Mouse (Mus musculus) 416B (cell line): ENCODE measurements at regions not wholly inside any gene's neighbourhood (a gene's known extent, or its start where the extent isn't known, plus 50 kb on each side); places are given as distances from the start of the nearest gene placed in this dataset.
A peak's percentile ranks its signal among the peaks of the same experiment; 100 is the strongest.

ENCODE experiments used
- DNase-seq: peaks from one replicate; pipeline ENCODE4 v3.0.0; 2011; ENCODE audit warnings: low read depth

DNA sequence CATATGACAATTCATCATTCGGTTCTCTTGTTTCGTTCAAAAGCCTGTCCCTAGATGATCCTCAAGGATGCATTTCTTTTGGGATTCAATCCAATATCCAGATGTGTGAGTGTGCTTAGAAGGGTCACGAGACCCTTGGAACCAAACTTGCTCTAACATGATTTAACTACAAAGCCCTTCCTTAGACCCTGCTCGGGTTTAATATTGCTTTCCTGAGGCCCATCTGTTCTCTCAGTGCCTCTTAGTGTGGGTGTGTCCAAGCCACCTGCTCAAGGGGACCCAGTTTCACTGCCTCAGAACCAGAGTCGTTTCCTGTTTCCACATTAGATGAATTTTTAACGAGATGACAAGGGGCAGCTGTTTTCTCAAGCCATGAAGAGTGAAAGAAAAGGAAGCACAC is 147.3 kb upstream of the Usp24 start:
- no peak for DNase-seq

GRCm38 (mm10) chr4:106169466-106169865 is 146.5 kb upstream of the Usp24 start:
- no peak for DNase-seq

DNA sequence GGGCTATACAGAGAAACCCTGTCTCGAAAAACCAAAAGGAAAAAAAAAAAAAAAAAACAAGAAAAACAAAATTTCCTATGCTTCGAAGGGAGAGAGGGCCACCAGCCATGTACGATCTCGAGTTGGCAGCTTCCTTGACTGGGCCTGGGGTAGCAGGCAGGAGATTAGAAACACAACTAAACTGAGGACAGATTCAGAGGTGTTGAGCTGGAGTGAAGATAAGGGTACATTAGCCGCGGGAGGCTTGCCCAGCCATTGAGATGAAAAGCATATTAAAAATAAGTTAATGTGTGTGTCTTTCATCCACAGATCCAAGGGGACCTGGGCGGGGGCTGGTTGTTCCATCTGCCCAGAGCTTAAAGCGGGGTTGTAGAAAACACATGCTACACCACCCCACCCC is 145.3 kb upstream of the Usp24 start:
- no peak for DNase-seq

DNA sequence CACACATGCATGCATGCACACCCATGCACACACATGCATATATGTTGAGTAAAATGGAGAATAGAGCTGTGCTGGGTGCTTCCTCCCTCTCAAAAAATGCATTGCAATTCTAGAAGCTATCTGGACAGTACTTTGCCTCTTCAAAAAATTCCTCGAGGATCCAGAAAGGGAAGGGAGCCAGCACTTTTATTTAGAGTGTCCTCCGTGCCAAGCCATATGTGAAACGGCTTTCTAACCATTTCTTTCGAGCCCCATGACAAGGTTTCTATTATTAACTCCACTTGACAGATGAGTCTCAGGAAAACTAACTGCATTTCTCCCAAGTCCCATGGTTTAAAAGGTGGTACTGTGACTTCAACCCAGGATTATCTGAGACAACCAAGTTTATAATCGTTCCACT is 140.7 kb upstream of the Usp24 start:
- no peak for DNase-seq

- DNase-seq, result no peak
Measured at GRCm38 (mm10) chr4:106185745-106186501, 130.1 kb upstream of the Usp24 start.

DNA sequence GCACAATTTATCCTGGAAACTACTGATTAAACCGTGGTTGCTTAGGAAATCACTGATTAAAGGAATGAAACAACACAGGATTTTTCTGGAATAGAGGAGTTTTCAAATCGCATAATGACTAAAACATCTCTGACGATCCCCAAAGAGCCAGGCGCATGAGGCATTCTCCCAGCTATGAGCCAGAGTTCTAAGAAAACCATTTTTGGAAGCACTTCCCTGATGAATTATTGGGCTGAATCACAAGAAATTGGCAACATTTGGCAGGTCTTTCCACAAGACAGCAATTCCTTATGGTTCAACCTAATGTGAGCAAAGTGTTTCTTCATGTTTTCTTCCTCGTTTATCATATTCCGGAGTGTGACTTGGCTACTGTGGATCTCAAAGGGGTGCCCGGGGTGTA is 129.3 kb upstream of the Usp24 start:
- no peak for DNase-seq

GRCm38 (mm10) chr4:106190248-106190647 is 125.8 kb upstream of the Usp24 start:
- no peak for DNase-seq

DNA sequence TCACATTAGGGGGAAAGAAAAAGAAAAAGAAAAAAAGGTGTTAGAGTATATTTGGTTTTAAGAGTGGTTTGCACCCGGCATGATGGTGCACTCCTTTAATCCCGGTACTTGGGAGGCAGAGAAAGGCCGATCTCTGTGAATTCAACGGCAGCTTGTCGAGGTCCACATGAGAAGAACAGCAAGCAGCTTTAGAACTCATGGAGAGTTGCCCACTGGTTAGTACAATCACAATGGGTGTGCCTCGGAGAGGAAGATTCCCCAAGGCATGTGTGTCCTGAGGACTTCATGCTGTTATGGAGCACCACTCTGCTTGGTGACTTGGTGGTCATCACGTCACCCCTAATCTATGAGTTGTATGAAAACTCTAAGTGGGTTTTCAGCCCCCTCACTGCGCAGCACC is 124.7 kb upstream of the Usp24 start:
- DNase-seq, result no peak

DNA sequence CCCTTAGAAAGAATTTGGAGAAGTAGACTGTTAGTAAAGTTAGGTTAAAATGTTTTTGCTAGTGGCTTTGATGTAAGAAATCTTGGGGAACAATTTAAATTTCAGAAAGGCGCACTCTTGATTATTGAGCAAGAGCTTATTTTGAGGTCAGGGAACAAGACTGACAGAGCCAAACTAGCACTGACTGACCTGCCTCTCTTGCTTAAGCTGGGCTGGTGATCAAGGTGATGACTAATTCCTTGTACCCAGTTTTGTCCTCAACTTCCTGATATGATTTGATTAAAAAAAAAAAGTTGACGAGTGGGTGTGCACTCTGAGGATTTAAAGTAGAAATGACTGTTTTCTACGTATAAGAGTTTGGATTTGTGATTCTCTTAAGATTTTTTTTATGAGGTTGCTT is 124.2 kb upstream of the Usp24 start:
- DNase-seq, result peak; percentile 60

DNA sequence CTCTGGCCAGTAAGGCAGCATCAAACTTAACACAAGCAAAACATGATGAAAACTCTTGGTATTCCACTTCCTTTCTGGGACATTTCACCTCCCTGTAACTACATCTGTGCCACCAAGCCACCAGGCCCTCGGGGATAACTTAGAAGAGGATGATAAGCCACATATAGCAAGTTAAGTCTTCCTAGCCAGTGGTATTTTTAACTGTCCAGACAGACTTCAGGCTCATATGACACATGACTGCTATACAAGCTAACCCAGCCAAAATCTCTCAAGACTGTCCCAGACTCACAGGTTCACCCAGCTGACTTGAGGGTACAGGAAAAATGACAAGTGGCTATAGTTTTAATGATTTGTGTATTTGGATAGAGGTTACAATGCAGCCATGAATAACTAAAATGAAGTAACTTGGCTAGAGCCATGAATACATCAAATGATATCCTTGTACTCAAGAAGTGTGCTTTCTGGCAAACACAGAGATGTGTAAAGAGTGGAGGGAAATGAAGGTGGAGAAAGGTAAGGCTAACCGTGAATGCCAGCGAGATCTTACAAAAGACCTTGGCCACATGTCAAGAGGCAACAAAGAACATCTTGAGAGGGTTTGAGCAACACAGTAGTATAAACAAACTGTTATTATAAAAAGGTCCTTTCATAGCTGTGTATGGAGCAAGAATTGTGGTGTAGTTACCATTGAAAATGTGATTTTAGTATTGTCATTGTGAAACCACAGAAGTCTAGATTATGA is 122.6 kb upstream of the Usp24 start:
- no peak for DNase-seq

DNA sequence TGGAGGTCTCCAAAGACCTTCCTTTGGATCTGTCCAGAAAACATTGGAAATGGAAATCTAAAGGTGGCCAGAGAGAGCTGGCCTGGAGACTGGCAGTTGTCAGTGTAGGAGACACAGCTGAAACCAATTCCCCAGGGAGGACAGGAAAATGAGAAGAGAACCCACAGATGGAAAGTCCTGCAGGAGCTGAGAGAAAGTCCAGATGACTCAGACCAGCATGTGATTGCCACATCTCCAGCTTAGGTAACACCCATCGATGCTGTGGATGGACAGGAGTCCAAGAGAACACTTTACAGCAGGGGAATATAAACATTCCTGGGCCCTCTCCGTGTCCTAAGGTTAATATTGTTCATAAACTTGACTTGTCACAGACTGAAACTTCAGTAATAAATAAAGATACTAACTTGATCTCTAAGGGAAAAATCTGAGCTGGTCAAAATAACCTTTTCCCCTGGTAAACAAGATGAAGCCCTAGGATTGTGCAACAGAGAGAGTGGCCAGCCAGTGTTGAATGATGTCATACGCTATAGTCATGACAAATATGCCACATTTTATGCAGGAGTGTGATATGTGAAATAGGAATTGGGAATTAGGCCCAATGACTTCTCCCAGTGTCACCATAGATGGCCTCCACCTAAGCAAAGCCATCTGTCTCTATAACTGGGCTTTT is 120.4 kb upstream of the Usp24 start:
- DNase-seq, result peak; percentile 20

- DNase-seq, result no peak
Measured at GRCm38 (mm10) chr4:106199833-106200232, 116.2 kb upstream of the Usp24 start.

- DNase-seq, result peak; percentile 11
Measured at GRCm38 (mm10) chr4:106200241-106200640, 115.8 kb upstream of the Usp24 start.

- no peak for DNase-seq
Measured at GRCm38 (mm10) chr4:106202554-106202953, 113.5 kb upstream of the Usp24 start.

GRCm38 (mm10) chr4:106205200-106205599 is 110.8 kb upstream of the Usp24 start:
- no peak for DNase-seq

DNA sequence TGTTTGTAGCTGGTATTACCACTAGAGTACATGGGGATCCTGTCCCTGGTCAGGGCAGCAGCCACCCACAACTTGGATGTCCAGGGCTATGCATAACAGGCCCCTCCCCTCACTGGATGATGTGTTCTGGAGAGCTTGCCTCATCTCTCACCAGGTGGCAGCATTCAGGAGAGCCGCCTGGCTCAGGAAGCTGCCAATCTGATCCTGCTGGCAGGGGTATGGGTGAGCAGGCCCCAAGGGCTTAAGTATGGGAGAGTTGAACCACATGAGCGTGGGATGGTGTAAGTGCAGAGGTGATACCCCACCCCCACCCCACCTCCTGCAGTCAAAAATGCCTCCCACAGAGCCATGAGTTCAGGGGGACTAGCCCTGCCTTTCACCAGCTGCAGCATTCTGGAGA is 110.0 kb upstream of the Usp24 start:
- no peak for DNase-seq

GRCm38 (mm10) chr4:106209465-106209864 is 106.5 kb upstream of the Usp24 start:
- no peak for DNase-seq

DNA sequence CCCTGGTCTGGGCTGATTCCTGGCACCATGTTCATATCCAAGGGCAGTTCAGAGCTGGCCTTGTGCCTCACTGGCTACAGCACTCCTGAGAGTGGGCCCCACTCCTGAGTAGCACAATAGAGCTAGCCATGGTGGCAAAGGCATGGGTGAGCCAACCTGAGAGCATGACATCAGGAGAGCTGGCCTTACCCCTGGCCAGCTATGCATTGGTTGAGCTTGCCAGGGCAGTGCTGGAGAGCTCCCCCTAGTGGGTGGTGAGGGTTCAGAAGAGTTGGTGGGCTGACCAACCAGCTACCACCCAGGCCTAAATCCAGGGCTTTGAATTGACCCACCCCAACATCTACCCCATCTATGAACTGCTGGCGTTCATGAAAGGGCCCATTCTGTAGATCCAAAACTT is 106.0 kb upstream of the Usp24 start:
- peak; percentile 34 for DNase-seq

- DNase-seq, result no peak
Measured at GRCm38 (mm10) chr4:106214170-106214569, 101.8 kb upstream of the Usp24 start.

DNA sequence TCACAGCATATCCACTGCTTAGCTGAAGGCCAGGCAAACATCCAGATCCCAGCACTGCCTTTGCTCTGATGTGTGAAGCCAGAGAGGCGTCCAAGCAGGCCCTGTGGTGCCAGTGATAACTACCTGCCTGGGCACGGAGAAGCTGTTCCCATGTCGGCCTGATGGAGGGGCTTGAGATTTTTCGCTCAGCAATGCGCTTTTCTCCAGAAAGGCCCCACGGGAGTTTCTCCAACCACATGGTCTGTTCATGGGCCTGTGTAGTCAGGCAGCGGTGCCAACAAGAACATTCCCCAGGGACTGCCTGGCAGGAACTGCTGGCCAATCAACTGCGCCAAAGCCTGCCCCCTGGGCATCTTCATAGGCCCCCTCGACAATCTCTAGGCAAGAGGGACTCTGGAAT is 95.4 kb upstream of the Usp24 start:
- no peak for DNase-seq

DNA sequence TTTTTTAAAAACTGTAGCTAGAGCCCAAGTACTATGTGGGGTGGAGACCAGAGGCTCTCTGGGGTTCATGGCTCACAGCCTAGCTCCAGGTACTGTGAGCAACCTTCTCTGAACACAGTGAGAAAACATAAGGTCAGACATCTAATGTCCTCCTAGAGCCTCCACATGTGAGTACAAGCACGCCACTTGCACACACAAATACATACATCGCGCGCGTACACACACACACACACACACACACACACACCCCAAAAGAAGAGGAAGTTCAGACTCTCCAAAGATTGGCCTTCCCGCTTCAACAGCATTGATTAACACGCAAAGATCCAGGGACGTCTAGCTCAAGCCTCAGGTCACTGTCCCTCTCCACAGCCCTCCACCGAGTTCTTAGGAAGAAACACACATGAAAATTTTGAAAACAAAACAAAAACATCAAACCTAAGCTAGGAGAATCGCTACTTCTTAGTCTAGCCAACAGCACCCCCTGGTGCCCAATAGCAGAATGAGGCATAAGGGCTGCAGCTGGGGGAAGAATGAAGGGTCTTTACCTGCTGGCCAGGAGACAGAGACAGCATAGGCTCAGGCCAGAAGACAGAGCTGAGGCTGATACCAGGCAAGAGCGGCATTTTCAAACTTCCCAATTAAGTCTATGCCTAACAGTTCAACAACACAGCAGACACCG is 90.7 kb upstream of the Usp24 start:
- peak; percentile 65 for DNase-seq

- DNase-seq, result peak; percentile 28
Measured at GRCm38 (mm10) chr4:106227428-106227827, 88.6 kb upstream of the Usp24 start.

DNA sequence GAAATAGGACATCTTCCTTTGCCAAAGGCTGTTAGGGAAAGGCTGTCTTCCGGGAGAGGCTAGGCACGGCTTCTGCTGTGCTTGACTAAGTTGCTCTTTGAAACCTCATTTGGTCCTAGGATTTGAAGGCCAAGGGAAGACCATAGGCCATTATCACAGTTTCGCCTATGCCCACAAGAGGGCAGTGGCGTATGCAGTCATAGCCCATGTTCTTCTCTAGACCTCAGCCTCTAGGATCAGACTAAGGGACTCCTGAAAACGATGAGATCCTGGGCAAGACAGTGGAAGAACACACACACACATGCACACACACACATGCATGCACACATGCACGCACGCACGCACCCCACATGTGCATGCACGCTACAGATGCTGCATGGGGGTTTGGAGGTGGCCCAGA is 87.5 kb upstream of the Usp24 start:
- DNase-seq, result peak; percentile 82
